Mouse (Mus musculus) fat pad, adult 2 months (tissue): Measurements from ENCODE around the gene Med16.

Experiments used
- DNase-seq: peaks from one replicate; pipeline ENCODE4 v3.0.0-alpha.2; 2011; ENCODE audit warnings: low read depth, low spot score; ENCODE audit errors: extremely low read depth

The Med16 gene

GRCm38 (mm10) chr10:79933145-79933679 is 24.5 kb upstream of the Med16 start:
- DNase-seq, result no peak

GRCm38 (mm10) chr10:79932736-79933135 is 24.0 kb upstream of the Med16 start:
- DNase-seq, result no peak

GRCm38 (mm10) chr10:79931797-79932196 is 23.1 kb upstream of the Med16 start:
- DNase-seq, result no peak

- DNase-seq, result no peak
Observed at GRCm38 (mm10) chr10:79930826-79931186, 22.1 kb upstream of the Med16 start.

GRCm38 (mm10) chr10:79929967-79930825 is 21.5 kb upstream of the Med16 start:
- no peak for DNase-seq

- no peak for DNase-seq
Observed at GRCm38 (mm10) chr10:79928907-79929701, 20.4 kb upstream of the Med16 start.

- no peak for DNase-seq
Observed at GRCm38 (mm10) chr10:79928030-79928694, 19.4 kb upstream of the Med16 start.

GRCm38 (mm10) chr10:79927324-79928029 is 18.8 kb upstream of the Med16 start:
- no peak for DNase-seq

- no peak for DNase-seq
Observed at GRCm38 (mm10) chr10:79926491-79927323, 18.0 kb upstream of the Med16 start, which contains the start of gene Arid3a. Gene Arid3a, plus strand, starts transcription at chr10:79927043.

GRCm38 (mm10) chr10:79925785-79926490 is 17.2 kb upstream of the Med16 start:
- no peak for DNase-seq

- no peak for DNase-seq
Observed at GRCm38 (mm10) chr10:79924998-79925784, 16.5 kb upstream of the Med16 start.

- DNase-seq, result no peak
Observed at GRCm38 (mm10) chr10:79921572-79921971, 12.8 kb upstream of the Med16 start.

- DNase-seq, result no peak
Observed at GRCm38 (mm10) chr10:79920958-79921535, 12.3 kb upstream of the Med16 start, which contains the start of gene R3hdm4. Gene R3hdm4, minus strand, starts transcription at chr10:79921208.

GRCm38 (mm10) chr10:79920056-79920890 is 11.6 kb upstream of the Med16 start:
- no peak for DNase-seq

GRCm38 (mm10) chr10:79919251-79919849 is 10.6 kb upstream of the Med16 start:
- no peak for DNase-seq

GRCm38 (mm10) chr10:79918231-79919078 is 9.7 kb upstream of the Med16 start:
- DNase-seq, result no peak
